Mouse (Mus musculus): Measurements from ENCODE around the gene Cntn4.

Gene Cntn4

DNA sequence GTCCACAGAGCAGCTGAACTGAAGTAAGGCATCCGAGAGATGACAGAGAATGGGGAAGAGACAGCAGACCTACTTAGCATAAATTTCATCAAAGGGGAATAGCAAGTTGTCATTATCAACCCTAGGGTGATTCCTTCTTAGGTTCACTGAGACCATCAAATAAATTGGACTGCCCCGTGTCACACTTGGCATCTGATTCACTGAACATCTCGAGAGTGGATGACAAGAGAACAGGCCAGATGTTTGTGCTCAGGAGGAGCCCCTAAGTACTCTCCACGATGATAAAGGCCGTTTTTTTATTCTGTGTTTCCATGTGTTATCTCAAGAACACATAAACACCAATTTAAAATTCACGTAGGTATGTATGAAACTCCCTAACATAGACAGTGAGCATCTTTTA is 780.7 kb downstream of the Cntn4 start:
- in situ Hi-C loops (cut with MboI, MseI): no loop called here

DNA sequence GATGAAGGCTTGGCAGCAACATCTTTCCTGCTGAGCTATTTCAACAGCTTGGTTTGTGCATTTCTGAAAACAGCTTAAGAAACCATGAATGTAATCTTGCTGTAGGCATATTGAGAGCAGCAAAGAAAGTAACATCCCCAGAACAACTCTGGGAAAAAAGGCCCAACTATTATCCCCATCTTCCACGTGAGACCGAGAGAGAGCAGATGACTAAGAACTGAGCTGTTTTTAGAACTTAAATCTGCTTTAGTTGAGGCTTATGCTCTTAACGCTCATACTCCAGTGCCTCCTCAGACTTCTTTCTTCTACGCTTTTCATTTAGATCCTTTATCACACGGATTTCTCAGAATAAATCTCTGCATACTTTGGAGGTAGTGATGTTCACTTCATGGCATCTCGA is 784.9 kb downstream of the Cntn4 start:
- in situ Hi-C loops (cut with MboI, MseI): no loop called here

DNA sequence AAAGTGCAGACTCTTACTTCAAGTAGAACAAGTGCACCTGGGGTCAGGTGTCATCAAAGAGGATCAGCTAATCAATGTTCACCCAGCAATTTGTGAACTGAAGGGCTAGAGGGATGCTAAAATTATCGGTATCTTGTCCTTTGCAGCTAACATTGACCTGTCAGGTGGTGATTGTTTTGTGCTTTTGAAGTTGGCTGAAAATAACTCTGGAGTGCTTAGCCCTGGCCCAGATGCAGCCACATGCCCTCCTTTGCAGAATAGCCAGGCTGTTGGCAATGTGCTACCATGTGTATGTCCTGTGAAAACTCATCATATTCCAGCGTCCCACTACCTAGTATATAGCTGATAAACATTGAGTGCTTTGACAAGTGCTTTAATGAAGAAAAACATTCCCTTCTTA is 786.4 kb downstream of the Cntn4 start:
- in situ Hi-C loops (cut with MboI, MseI): no loop called here

DNA sequence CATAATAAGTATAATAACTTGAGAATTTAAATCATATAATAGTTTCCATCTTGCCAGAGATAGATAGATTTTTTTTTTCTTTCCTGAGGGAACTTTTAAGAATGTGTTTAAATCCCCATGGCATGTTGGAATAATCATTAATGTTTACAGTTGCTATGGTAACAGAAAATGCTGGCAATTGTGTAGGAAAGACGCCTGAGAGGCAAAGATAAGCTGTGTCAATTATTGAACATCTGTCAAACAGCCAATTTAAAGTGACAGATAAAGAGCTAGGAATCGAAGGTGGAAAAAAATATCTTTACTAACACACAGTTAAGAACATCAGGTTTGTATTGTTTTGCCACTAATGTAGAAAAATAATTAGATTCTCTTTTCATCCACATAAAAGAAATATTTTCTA is 788.3 kb downstream of the Cntn4 start:
- in situ Hi-C loops (cut with MboI, MseI): no loop called here

DNA sequence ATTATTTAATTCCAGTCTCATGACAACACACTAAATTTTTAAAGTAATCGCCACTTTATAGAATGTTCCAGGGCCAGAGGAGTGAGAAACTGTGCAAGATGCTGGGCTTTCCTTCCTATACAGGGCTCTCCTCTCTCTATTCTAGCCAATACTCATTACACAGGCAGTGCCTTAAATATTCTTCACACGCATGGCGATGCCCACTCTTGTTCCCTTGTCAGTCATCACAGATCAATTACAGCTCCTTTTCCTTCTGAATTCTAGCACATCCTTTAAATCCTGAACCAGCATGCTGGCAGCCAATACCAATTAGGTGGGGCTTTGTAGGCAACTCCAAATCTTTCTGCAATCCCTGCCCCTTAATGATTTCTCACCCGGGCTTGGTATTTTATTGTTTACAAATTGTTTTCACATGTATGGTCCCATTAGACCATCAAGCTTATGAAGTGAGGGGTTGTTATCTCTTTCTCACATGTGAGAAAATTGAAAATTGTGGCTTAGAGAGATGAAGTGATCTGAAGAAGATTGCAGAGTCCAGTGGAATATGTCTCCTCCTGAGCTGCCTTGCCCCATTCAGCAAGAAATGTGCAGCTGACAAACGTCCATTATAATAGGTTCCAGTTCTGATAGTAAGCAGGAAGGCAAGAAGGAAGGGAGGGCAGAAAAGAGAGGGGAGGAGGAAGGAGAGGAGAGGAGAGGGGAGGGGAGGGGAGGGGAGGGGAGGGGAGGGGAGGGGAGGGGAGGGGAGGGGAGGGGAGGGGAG is 789.0 kb downstream of the Cntn4 start:
- in situ Hi-C loops (cut with MboI, MseI): no loop called here

DNA sequence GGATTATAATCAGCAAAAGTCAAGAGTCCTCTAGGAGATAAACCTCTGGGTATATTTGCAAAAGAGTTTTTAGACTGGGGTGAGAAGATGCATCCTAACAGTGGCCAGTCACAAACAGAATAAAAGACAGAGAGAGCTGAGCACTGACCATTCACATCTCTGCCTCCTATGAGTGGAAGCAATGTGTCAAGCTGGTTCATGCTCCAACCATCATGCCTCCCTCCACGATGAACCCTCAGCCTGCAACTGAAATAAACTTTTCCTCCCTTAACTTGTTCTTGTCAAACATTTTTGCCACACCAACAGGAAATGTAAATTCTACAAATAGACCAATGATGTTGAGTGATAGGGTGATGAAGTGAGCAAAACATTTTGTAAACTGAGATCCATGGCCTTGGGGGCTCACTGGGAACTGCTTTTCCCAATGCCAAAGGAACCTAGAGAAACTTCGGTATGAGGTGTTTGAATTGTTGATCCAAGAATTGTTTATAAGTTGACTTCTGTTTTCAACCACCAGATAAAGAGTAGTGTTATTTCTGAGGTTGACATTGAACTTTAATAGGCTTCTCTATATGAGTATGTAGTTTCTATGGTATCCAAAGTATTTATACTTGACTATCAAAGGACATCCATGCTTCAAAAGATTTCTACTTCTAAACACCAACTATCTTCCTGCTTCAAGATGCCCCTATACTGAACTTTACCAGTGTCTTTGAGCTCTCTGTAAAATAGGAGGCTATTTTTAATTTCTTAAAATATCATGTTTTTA is 794.6 kb downstream of the Cntn4 start:
- in situ Hi-C loops (cut with MboI, MseI): no loop called here

DNA sequence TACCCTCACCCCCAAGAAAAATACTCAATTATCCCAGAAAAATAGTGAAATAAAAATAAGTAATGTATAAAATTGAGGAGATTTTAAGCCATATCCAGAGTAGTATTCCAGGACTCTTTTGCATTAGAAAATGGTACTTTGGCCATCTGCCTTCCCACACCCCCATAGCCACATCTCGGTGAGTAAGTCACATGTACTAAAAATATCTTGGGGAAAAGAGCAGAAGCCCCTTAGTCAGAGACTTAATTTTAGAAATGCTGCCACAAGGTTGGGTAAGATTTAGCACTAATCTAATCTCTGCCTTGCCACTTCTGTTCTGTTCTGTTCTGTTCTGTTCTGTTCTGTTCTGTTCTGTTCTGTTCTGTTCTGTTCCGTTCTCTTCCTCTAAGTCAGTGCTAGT is 796.4 kb downstream of the Cntn4 start:
- in situ Hi-C loops (cut with MboI, MseI): no loop called here

DNA sequence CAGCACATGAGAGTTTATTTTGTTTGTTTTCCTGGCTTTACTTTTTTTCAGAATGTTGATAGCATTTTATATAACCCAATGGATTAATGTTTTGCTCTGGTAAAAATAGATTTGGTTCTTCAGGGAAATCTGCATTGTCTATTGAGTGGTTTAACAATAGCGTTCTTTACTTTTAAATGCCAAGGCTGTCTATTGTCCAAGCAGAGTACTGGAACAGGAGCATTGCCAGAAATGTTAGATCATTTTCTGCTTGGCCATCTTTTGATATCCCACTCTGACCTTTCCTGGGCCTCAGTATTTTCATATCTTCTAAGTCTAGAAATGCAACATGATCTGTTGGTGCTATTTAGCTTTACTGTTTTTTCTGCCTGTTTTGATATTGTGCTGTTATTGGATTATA is 804.1 kb downstream of the Cntn4 start:
- in situ Hi-C loops (cut with MboI, MseI): no loop called here

DNA sequence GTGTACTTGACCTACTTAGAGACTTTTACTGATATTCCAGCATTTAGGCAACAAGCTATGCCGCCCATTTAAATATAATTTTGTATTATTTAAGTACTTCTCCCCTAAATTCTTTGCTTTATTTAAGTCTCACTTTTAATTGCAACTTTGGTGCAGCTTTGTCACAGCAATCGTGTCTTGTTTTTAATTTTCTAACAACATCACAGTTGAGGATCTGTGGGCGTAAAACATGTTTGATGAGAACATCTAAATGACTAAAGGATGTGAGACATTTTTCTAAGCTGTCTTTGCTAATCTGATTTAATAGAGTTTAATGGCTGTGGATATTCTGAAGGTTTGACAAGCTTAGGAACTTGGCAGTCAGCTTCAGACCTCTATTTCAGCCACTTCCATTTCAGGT is 818.8 kb downstream of the Cntn4 start:
- in situ Hi-C loops (cut with MboI, MseI): no loop called here

DNA sequence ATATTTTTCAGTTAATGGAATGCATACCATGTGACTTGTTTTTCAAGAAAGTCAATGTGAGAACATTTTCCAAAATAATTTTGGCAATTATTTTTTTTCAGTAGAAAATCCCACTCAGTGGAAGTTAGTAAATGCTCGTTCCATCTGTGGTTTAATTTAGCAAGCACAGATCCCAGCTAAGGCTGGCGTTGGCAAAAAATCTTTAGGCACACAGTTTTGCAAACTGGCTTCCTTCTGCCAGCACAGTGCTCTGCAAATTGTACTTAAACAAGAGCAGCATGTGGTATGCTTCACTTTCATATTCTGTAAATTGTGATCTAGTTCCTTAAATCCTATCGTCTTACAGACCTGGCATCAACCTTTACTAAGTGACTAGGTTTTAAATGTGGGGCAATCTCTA is 821.7 kb downstream of the Cntn4 start:
- in situ Hi-C loops (cut with MboI, MseI): no loop called here

DNA sequence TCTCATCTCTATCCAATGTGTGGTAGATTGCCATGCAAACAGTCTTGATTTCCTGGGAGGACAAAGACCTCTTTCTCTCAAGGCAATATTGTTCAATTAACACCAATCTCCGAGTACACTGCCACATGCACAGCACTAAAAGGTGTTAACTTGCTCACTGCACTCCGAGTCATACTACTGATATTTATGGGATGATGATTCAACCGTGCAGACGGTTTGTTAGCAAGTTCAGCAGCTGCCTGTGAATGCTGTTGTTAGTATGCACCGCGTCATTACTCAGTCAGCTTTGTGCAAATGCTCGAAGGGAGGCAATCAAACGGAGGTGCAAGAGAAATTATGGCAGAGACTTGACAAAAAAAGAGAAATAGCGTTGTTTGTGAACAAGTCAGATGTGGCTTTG is 826.5 kb downstream of the Cntn4 start:
- in situ Hi-C loops (cut with MboI, MseI): no loop called here

DNA sequence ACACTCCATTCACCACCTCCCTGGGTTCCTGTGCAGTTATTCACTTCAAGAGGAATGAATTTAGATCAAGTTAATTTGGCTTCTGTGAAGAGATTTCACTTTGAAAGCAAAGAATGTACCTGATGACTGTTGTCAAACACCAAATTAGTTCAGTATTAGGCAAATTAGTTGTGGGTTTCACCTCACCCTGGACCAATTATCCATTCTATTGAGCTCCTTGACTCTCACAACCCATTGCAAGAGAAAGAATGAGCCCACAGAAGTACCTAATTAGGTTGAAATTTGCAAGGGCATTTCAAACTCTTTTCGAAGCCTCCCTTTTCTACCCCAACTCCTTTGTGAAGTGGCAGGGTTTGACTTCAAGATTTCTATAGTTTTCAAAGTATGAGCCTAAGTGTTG is 842.9 kb downstream of the Cntn4 start:
- in situ Hi-C loops (cut with MboI, MseI): no loop called here

DNA sequence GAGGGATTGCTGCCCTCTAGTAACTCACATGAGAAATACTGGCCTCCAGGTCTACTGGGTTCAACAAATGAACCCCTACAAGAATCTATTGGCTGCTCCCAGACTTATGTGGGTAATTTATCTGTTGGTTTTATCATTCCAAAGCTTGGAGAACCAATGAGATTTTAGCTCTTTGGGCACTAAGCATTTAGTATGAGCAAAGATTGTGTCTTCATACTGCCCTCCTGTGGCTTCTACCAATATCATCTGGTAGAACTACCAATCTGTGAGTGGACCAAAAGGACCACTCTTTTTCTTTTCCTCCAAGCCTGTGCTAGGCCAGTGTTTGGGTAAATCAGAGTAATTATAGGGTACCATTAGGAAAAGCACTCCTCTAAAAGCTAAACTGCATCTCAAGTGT is 866.0 kb downstream of the Cntn4 start:
- in situ Hi-C loops (cut with MboI, MseI): no loop called here

DNA sequence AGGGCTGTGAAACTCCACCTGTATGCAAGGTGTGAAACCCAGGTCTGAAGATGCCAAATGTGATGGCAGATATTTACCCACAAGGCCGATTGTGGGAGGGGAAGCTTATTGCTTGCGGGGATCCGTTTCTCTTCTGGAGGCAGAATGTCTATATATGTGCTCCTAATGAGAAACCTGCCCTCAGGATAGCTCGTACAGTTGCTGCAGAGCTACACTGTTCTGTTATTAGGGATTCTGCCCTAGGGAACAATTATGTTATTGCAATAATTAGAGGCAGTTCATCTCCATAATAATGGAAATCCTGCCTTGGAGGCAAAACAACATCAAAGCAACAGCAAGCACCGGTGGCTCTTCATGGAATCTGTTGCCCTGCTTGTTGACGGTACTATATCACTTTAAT is 884.2 kb downstream of the Cntn4 start:
- in situ Hi-C loops (cut with MboI, MseI): no loop called here

DNA sequence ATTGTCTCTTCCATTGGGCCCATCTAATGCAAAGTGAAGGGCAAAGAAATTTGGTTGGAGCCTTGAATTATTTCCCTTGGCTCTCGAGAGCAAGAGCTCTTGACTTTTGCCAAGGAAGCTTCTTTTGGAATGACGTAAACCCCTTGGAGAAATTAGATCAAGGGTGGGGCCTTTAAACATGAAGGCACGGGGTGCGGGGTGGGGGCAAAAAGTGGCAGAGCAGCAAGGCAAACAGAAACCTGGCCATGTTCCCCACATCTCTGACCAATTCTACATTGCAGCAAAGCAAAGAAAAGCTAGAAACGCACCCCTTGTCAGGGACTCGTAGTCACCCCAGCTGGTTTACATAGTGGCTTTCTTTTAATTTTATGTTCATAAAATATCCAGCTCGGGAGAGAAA is 887.9 kb downstream of the Cntn4 start:
- in situ Hi-C loops (cut with MboI, MseI): no loop called here

DNA sequence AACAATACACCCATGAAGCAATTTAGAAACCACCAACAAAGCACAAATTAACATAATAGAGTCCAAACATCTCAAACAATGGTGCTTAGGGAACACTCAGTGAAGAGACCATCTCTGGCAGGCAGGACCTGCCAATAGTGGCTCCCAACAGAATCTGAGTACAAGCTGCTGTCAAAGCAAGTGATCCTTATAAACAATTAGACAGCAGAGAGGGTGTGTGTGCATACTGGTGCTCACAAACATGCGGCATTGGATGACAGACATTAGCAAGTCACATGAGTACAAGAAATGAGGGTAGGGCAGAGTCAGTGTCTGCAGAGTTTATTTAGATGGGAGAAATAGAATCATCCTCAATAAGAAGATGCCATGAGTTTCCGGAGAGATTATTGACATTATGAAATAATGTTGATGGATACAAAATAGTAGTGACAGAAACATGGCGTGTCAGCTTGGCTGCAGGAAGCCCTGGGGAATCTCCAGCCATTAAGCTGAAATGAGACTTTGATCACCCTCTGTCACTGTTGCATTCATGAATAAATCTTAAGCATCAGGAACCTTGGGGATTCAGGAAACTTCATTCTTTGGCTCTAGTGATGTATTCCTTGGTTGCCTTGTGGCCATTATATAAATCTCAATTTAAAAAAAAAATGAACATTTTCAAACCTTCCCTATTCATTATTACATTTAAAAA is 888.5 kb downstream of the Cntn4 start:
- in situ Hi-C loops (cut with MboI, MseI): no loop called here

DNA sequence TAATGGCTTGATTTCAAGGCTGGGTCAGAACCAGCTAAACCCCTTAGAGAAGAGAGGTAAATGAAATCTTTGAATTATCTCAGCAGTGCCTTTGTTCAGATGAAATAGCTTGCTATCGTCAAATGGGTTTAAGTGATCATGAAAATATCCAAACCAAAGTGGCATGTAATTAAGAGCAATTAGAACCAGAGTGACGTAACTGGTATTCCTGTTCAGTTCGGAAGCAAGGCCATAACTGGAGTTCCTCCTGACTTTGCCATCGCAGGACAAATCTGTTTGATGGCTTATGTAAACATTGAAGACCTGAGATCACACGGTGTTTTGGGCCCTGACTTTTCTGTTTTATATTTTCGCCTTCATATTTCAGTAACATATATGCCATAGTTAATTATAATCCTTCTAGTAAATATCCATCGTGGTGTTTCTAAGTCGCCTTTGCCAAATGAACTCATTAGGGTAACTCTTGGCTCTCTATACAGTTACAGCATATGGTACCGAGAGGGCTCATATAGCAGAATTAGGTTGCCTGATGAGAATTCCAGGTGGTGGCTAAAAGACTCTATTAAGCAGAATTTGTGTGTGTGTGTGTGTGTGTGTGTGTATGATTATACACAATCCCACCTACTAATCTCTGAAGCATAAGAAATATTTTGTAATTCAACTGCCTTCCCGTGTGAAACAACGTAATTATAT is 889.6 kb downstream of the Cntn4 start:
- in situ Hi-C loops (cut with MboI, MseI): no loop called here

DNA sequence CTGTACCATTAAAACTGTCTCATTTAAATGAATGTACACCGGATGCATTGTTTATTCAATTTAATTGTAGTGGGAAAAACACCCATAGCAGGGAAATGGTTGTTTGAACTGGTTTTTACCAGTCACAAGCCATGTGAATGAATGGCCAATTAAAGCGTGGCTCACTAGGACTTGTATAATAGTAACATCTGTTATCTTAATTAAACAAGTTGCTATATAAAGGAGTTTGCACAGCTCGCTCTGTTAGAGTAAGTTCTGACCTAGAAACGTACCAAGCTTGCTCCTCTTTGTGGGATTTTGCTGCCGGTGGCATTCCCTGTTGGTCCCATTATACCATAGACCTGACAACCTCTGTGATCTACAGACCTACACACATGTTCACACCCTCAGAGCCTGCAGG is 902.7 kb downstream of the Cntn4 start:
- in situ Hi-C loops (cut with MboI, MseI): no loop called here

DNA sequence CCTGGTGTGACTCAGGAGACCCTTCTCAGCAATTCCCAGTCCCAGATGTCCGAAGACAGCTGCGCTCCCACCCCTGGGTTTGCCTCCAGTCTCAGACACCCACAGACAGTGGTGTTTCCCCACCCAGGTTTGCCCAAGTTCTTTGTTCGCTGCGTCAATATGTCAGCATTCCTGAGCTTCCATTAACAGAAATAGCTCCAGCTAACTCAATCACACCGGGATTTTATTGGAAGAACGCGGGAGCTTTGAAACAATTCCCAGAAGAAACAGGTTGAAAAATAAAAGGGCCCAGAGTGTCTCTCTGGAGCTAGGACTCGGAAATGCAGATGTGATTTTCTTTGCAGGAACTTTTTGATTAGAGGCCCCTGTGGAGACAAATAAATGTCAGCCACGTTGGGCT is 916.3 kb downstream of the Cntn4 start:
- in situ Hi-C loops (cut with MboI, MseI): no loop called here

DNA sequence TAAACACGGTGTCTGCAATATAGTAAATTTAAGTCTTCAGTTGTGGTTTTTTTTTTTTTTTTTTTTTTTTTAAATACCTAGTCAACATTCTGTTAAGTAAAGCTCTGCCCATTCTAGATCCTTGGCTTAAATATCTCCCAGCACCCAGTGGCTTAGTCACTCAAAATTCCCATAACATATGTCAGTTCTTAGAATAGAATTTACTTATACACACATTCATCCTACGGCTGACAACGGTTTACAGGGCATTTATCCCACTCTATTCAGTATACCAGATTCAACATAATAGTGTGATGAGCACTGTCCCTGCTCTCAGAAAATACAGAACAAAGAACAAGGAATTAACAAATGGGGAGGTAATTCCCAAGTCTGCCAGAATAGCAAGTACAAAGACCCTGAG is 939.6 kb downstream of the Cntn4 start:
- in situ Hi-C loops (cut with MboI, MseI): no loop called here

DNA sequence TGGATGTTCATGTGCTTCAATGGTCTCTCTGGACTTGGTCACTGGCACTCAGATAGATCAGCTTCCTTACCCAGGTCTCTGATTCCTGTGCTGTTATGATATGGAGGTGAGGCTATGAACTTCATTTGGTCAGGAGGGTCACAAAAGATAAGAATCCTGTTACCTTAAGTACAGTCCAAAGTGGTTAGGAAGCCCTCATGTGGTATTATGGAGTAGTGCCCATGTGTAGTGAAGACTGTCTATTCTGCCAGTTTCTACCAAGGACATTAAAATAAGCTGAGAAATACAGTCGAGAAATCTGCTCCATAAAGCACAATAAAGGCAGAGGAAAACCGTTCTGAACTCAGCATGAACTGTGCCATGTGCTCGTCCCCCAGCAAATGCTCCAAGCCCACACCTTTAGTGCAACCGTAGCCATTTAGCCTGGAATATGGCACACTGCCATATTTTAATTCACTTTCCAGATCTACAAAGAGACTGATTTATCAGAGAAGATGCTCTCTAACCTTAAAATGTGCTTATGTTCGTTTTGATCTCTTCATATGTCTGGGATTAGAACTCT is 943.8 kb downstream of the Cntn4 start:
- in situ Hi-C loops (cut with MboI, MseI): no loop called here

DNA sequence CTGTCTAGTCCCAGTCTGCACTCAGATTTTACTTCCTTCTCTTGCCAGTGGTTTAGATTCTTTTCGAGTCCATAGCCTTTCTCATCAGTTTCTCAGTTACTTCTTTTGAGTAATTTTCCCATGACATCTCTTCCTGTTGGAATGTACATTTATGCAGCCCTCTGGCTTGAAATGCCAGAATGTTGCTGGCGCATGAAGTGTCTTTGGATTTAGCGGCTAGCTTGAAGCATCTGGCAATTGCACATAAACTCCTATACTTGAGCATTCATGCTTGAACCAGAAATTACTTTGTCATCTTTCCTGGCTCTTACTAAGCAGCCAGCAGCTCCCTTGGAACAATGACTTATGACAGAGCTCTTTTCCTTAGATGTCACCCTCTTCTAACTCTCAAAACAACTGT is 965.6 kb downstream of the Cntn4 start:
- in situ Hi-C loops (cut with MboI, MseI): no loop called here
